Mouse (Mus musculus): Measurements from ENCODE around the gene Macrod1.
"Not testable (repeated sequence)": the region's sequence is repeated elsewhere in the genome, so short reads cannot be mapped to it uniquely, and the experiment has no call there.

Gene Macrod1

GRCm38 (mm10) chr19:7056248-7057087, at the start of gene Macrod1:
Gene Macrod1, plus strand, starts transcription at chr19:7056810.
- ATAC-seq (ENCODE audit: insufficient number of reproducible peaks, low FRiP score, low TSS enrichment) = peak; percentile 78; the same call in 1 of the 2 replicates

GRCm38 (mm10) chr19:7006892-7007593, 49.6 kb upstream of the Macrod1 start:
- ATAC-seq (ENCODE audit: insufficient number of reproducible peaks, low FRiP score, low TSS enrichment) = no peak

- ATAC-seq (ENCODE audit: insufficient number of reproducible peaks, low FRiP score, low TSS enrichment) = no peak
These were observed 44.2 kb upstream of the Macrod1 start for GRCm38 (mm10) chr19:7012426-7012825.

GRCm38 (mm10) chr19:7013984-7014383, 42.6 kb upstream of the Macrod1 start:
- no peak for ATAC-seq (ENCODE audit: insufficient number of reproducible peaks, low FRiP score, low TSS enrichment)

- ATAC-seq (ENCODE audit: insufficient number of reproducible peaks, low FRiP score, low TSS enrichment) = no peak
These were observed 42.0 kb upstream of the Macrod1 start for GRCm38 (mm10) chr19:7014481-7015135.

- no peak for ATAC-seq (ENCODE audit: insufficient number of reproducible peaks, low FRiP score, low TSS enrichment)
These were observed 38.8 kb upstream of the Macrod1 start for GRCm38 (mm10) chr19:7017541-7018457.

GRCm38 (mm10) chr19:7018546-7018945, 38.1 kb upstream of the Macrod1 start:
- ATAC-seq (ENCODE audit: insufficient number of reproducible peaks, low FRiP score, low TSS enrichment) = no peak

GRCm38 (mm10) chr19:7019191-7019590, 37.4 kb upstream of the Macrod1 start, which contains the start of gene Fermt3:
Gene Fermt3, minus strand, starts transcription at chr19:7019469.
- ATAC-seq (ENCODE audit: insufficient number of reproducible peaks, low FRiP score, low TSS enrichment) = no peak

GRCm38 (mm10) chr19:7020224-7020641, 36.4 kb upstream of the Macrod1 start:
- ATAC-seq (ENCODE audit: insufficient number of reproducible peaks, low FRiP score, low TSS enrichment) = peak; percentile 45; the same call in 1 of the 2 replicates

- ATAC-seq (ENCODE audit: insufficient number of reproducible peaks, low FRiP score, low TSS enrichment) = no peak
These were observed 27.1 kb upstream of the Macrod1 start for GRCm38 (mm10) chr19:7029531-7029930.

GRCm38 (mm10) chr19:7034006-7034405, 22.6 kb upstream of the Macrod1 start:
- ATAC-seq (ENCODE audit: insufficient number of reproducible peaks, low FRiP score, low TSS enrichment) = no peak

- no peak for ATAC-seq (ENCODE audit: insufficient number of reproducible peaks, low FRiP score, low TSS enrichment)
These were observed 17.4 kb upstream of the Macrod1 start for GRCm38 (mm10) chr19:7039088-7039720.

- peak; percentile 99 for ATAC-seq (ENCODE audit: insufficient number of reproducible peaks, low FRiP score, low TSS enrichment)
These were observed 16.6 kb upstream of the Macrod1 start, which contains the start of gene Stip1 for GRCm38 (mm10) chr19:7039841-7040636. Gene Stip1, minus strand, starts transcription at chr19:7039967.

GRCm38 (mm10) chr19:7040637-7041130, 15.9 kb upstream of the Macrod1 start:
- no peak for ATAC-seq (ENCODE audit: insufficient number of reproducible peaks, low FRiP score, low TSS enrichment)

GRCm38 (mm10) chr19:7041171-7041570, 15.4 kb upstream of the Macrod1 start:
- no peak for ATAC-seq (ENCODE audit: insufficient number of reproducible peaks, low FRiP score, low TSS enrichment)

GRCm38 (mm10) chr19:7044279-7044678, 12.3 kb upstream of the Macrod1 start:
- ATAC-seq (ENCODE audit: insufficient number of reproducible peaks, low FRiP score, low TSS enrichment) = no peak

GRCm38 (mm10) chr19:7044706-7045105, 11.9 kb upstream of the Macrod1 start:
- no peak for ATAC-seq (ENCODE audit: insufficient number of reproducible peaks, low FRiP score, low TSS enrichment)

GRCm38 (mm10) chr19:7053382-7053781, 3.2 kb upstream of the Macrod1 start:
- not testable (repeated sequence) for ATAC-seq (ENCODE audit: insufficient number of reproducible peaks, low FRiP score, low TSS enrichment)

Data from cerebellum, adult (tissue).